Mouse (Mus musculus) kidney, adult 2 months (tissue): ENCODE measurements around the gene Ros1.

Experiments used
- CTCF ChIP-seq: fragments of 200-500 bp; conservative IDR thresholded peaks from 2 replicates; pipeline ENCODE4 v1.5.1; 2011; ENCODE audit warnings: low read depth, mild to moderate bottlenecking, control low read depth, low read length, moderate library complexity, mixed read lengths; ENCODE audit not compliant: insufficient read depth, insufficient read length
- POLR2A ChIP-seq: fragments of 200-500 bp; IDR thresholded peaks from one replicate; pipeline ENCODE4 v1.6.1; 2011; ENCODE audit warnings: low read depth, low read length, control low read depth

GRCm38 (mm10) chr10:52072482-52072881, 122.6 kb downstream of the Ros1 start:
- TF ChIP-seq CTCF, result peak; percentile 44
- no peak for TF ChIP-seq POLR2A
